10 mouse cellular contexts compared by ENCODE assay signal in the genomic region with DNA sequence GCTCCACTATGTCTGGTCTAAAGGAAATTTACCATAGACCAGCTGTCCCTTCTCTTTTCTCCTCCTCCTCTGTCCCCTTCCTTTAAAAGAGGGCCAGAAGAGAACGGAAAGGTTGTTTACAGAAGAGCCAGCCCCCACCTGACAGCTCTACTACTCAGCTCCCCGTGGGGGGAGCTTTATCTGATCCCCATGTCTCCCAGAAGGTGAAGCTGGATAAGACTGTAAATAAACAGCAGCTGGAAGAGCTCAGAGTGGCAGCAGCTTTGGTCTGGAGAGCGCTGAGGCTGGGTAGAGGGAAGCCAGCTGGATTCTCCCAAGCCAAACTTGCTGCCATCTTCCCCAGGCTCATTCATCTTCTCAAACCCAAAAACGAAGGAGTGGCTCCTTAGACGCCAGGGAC. TPM values are rescaled to one million over a fixed set of nuclear protein-coding genes. Genes with fewer than 3 reads are reported as not detected.
DNase-seq lines count a peak whose midpoint lies in the region; ATAC-seq and TF ChIP-seq lines count a peak whose summit lies in the region.
"Had no signal": no experiment of that assay in that cellular context is flagged by ENCODE, and none has a peak within 500 bp of the region (broad histone marks: within the 10 kb centered on the region; RNA-seq: fewer than 3 reads in every experiment).

No protein-coding gene starts in this region.

- H3K27ac ChIP-seq in heart, embryonic 12.5 days (ENCODE audit: poor library complexity, severe bottlenecking), result 0 out of 2 replicates have a peak overlapping the region, but pooled peaks have one; percentile 6
- H3K27ac ChIP-seq in heart, adult 2 months, result no peak overlapping the region
- peak overlapping the region; percentile 82 for H3K27ac ChIP-seq in liver, embryonic 14.5 days
- H3K27ac ChIP-seq in stomach, embryonic 16.5 days (ENCODE audit: low read length), result peak overlapping the region; percentile 75
- H3K27ac ChIP-seq: hindbrain, embryonic 15.5 days had no signal

- no peak for TF ChIP-seq EP300 in heart, adult 2 months (IDR thresholded peaks at IDR 0.05; ENCODE audit: insufficient read depth, low read depth, low read length)
- TF ChIP-seq EP300 in liver, embryonic 14.5 days (IDR thresholded peaks at IDR 0.05; ENCODE audit: low read depth), result peak; percentile 92

- H3K4me1 ChIP-seq in heart, embryonic 12.5 days (replicated peaks), result peaks cover 32% of the 10 kb centered on the region
- H3K4me1 ChIP-seq in heart, adult 2 months (ENCODE audit: control insufficient read depth, insufficient read depth, low read length), result no peaks in the 10 kb centered on the region
- peaks cover 38 to 61% of the 10 kb centered on the region in 2 experiments for H3K4me1 ChIP-seq in liver, embryonic 14.5 days (replicated peaks; ENCODE audit: control insufficient read depth in 2 of 2, insufficient read depth in 2 of 2, low read length in 1 of 2)
- peaks cover 23% of the 10 kb centered on the region for H3K4me1 ChIP-seq in stomach, embryonic 16.5 days (ENCODE audit: control insufficient read depth, insufficient read depth, low read length)

- H3K9me3 ChIP-seq in heart, embryonic 12.5 days (replicated peaks), result no peaks in the 10 kb centered on the region
- no peaks in the 10 kb centered on the region for H3K9me3 ChIP-seq in liver, embryonic 14.5 days (ENCODE audit: control insufficient read depth, low read length)
- H3K9me3 ChIP-seq in stomach, embryonic 16.5 days (replicated peaks; ENCODE audit: control insufficient read depth, low read length), result no peaks in the 10 kb centered on the region
- H3K9me3 ChIP-seq: hindbrain, embryonic 15.5 days had no signal

- H3K36me3 ChIP-seq in heart, embryonic 12.5 days, result no peaks in the 10 kb centered on the region
- no peaks in the 10 kb centered on the region for H3K36me3 ChIP-seq in heart, adult 2 months (ENCODE audit: control insufficient read depth, insufficient read depth, low read length)
- H3K36me3 ChIP-seq in liver, embryonic 14.5 days (replicated peaks; ENCODE audit: control insufficient read depth, insufficient read depth, low read depth), result peaks cover 8% of the 10 kb centered on the region
- no peaks in the 10 kb centered on the region for H3K36me3 ChIP-seq in stomach, embryonic 16.5 days (ENCODE audit: control insufficient read depth, insufficient read depth, low read length)
- H3K36me3 ChIP-seq: hindbrain, embryonic 15.5 days had no signal

- no peaks in the 10 kb centered on the region for H3K27me3 ChIP-seq in heart, embryonic 12.5 days (replicated peaks)
- H3K27me3 ChIP-seq in heart, adult 2 months (ENCODE audit: control insufficient read depth, insufficient read depth, low read length), result no peaks in the 10 kb centered on the region
- no peaks in the 10 kb centered on the region for H3K27me3 ChIP-seq in liver, embryonic 14.5 days (ENCODE audit: control insufficient read depth, insufficient read depth, low read length)
- no peaks in the 10 kb centered on the region for H3K27me3 ChIP-seq in stomach, embryonic 16.5 days (ENCODE audit: control insufficient read depth, insufficient read depth, low read length)
- H3K27me3 ChIP-seq: hindbrain, embryonic 15.5 days had no signal

- ATAC-seq in heart, embryonic 12.5 days (ENCODE audit: insufficient number of reproducible peaks, low FRiP score), result peak; percentile 67
- peak; percentile 85 for ATAC-seq in liver, embryonic 14.5 days (ENCODE audit: insufficient read depth)
- ATAC-seq in stomach, embryonic 16.5 days (ENCODE audit: insufficient read depth, low FRiP score), result peak; percentile 51

- H3K4me3 ChIP-seq in heart, embryonic 12.5 days, result no peak overlapping the region
- no peak overlapping the region for H3K4me3 ChIP-seq in heart, adult 2 months
- H3K4me3 ChIP-seq in liver, embryonic 14.5 days (ENCODE audit: insufficient read depth in 1 of 2, low read depth in 2 of 2, low read length in 2 of 2), result peak overlapping the region; percentile 43 to 55
- no peak overlapping the region for H3K4me3 ChIP-seq in stomach, embryonic 16.5 days (replicated peaks; ENCODE audit: low read length)
- H3K4me3 ChIP-seq: hindbrain, embryonic 15.5 days had no signal

- no peak for TF ChIP-seq POLR2A in heart, adult 2 months (IDR thresholded peaks at IDR 0.05; ENCODE audit: insufficient read depth, low read depth, low read length)

- no peak for DNase-seq in heart, adult 2 months
- DNase-seq in retina, postnatal 1 day, result peak; percentile 18
- no peak for DNase-seq in retina, embryonic 14.5 days (ENCODE audit: low spot score)
- DNase-seq in liver, embryonic 14.5 days (ENCODE audit: low read depth in 3 of 3, low spot score in 3 of 3), result peak; percentile 69 to 76 (median 73)
- DNase-seq in cerebellum, adult 8-10 months, result no peak
- DNase-seq in cerebellum, adult 9-11 months, result no peak
- DNase-seq: gastrocnemius, postnatal 14 days had no signal

- H3K4me2 ChIP-seq in heart, embryonic 12.5 days, result 0 out of 2 replicates have a peak overlapping the region, but pooled peaks have one; percentile 1
- peak overlapping the region; percentile 76 for H3K4me2 ChIP-seq in liver, embryonic 14.5 days (ENCODE audit: low read depth)
- H3K4me2 ChIP-seq in stomach, embryonic 16.5 days (ENCODE audit: low read depth, low read length), result 0 out of 2 replicates have a peak overlapping the region, but pooled peaks have one; percentile 17
- H3K4me2 ChIP-seq: hindbrain, embryonic 15.5 days had no signal

- H3K79me2 ChIP-seq in heart, adult 2 months (replicated peaks; ENCODE audit: control insufficient read depth, insufficient read depth, low read length), result no peaks in the 10 kb centered on the region

- intact Hi-C loops in heart, adult 2 months (cut with DNase I), result no loop called here

- TF ChIP-seq CTCF in heart, adult 2 months (IDR thresholded peaks at IDR 0.05), result no peak
- no peak for TF ChIP-seq CTCF in liver, embryonic 14.5 days (IDR thresholded peaks at IDR 0.05; ENCODE audit: low read depth)

- 16% methylated on average over 5 of the region's 5 CpGs for WGBS in heart, embryonic 12.5 days
- 44% methylated on average over 5 of the region's 5 CpGs for WGBS in heart, adult 2 months
- WGBS in liver, embryonic 14.5 days (ENCODE audit: insufficient replicate concordance), result 13% methylated on average over 5 of the region's 5 CpGs
- 16% methylated on average over 5 of the region's 5 CpGs for WGBS in stomach, embryonic 16.5 days

- H3K9ac ChIP-seq in heart, embryonic 12.5 days, result no peak overlapping the region
- H3K9ac ChIP-seq in heart, adult 2 months (ENCODE audit: low read depth, low read length), result no peak overlapping the region
- peak overlapping the region; percentile 72 for H3K9ac ChIP-seq in liver, embryonic 14.5 days (replicated peaks)
- H3K9ac ChIP-seq in stomach, embryonic 16.5 days (ENCODE audit: low read length), result no peak overlapping the region
- H3K9ac ChIP-seq: hindbrain, embryonic 15.5 days had no signal

RNA-seq across cellular contexts. Expression of gene Fam213a, which starts 5.9 kb away (rescaled TPM):
- 58.7 and 59.1 TPM in 2 replicates for polyA plus RNA-seq in heart, embryonic 12.5 days (2016; fragmentation: Nextera tagmentation; extraction: Ambion mirVana)
- 10 to 100 TPM; 27.1 to 32.4 TPM for total RNA-seq in heart, adult 2 months (2021)
- polyA plus RNA-seq in heart, adult 2 months (2012; rRNA removed), result 13.5 and 16.6 TPM in 2 replicates
- polyA plus RNA-seq in liver, embryonic 14.5 days (2012; rRNA removed), result 22.0 and 39.4 TPM in 2 replicates
- polyA plus RNA-seq in liver, embryonic 14.5 days (2014; fragmentation: Nextera tagmentation; extraction: Ambion mirVana), result 41.8 and 45.1 TPM in 2 replicates
- 42.4 and 45.1 TPM in 2 replicates for polyA plus RNA-seq in stomach, embryonic 16.5 days (2015; fragmentation: Nextera tagmentation; extraction: Ambion mirVana)

RNA-seq across cellular contexts. Expression of gene Tspan14, which starts 41.0 kb away (rescaled TPM):
- polyA plus RNA-seq in heart, embryonic 12.5 days (2016; fragmentation: Nextera tagmentation; extraction: Ambion mirVana), result 43.2 and 46.7 TPM in 2 replicates
- total RNA-seq in heart, adult 2 months (2021), result 10 to 100 TPM; 11.8 to 18.6 TPM
- polyA plus RNA-seq in heart, adult 2 months (2012; rRNA removed), result 25.7 and 26.4 TPM in 2 replicates
- polyA plus RNA-seq in liver, embryonic 14.5 days (2012; rRNA removed), result 22.0 and 22.9 TPM in 2 replicates
- polyA plus RNA-seq in liver, embryonic 14.5 days (2014; fragmentation: Nextera tagmentation; extraction: Ambion mirVana), result 25.4 and 28.5 TPM in 2 replicates
- 77.3 and 88.1 TPM in 2 replicates for polyA plus RNA-seq in stomach, embryonic 16.5 days (2015; fragmentation: Nextera tagmentation; extraction: Ambion mirVana)

Comparison
In these comparisons a context has a peak if more than half of its experiments do, and no peak if none do; other contexts are left out.
1. DNase-seq: peak in retina, postnatal 1 day (single experiment) and liver, embryonic 14.5 days (3 of 3); none in heart, adult 2 months (0 of 2), retina, embryonic 14.5 days (single experiment), cerebellum, adult 8-10 months (single experiment) and cerebellum, adult 9-11 months (single experiment).
2. H3K4me2 ChIP-seq: peak in every context shown above with its lines; median percentile 76 in liver, embryonic 14.5 days; 17 in stomach, embryonic 16.5 days; 1 in heart, embryonic 12.5 days.
3. H3K4me3 ChIP-seq: peak in liver, embryonic 14.5 days (2 of 2); none in heart, embryonic 12.5 days (single experiment), heart, adult 2 months (single experiment) and stomach, embryonic 16.5 days (single experiment).
4. Peak in every context shown above with its lines, with median percentiles within 50 percentile points of each other: ATAC-seq.